Mouse (Mus musculus) frontal cortex, postnatal 10 days (tissue): ENCODE results near the gene Csf2ra.
"Not testable (repeated sequence)": the region's sequence is repeated elsewhere in the genome, so short reads cannot be mapped to it uniquely, and the experiment has no call there.

ENCODE experiments used
- DNase-seq, 2 experiments: peaks; one replicate each; pipeline ENCODE4 v3.0.0; 2022; ENCODE audit warnings: low spot score in 2 of 2, mixed read lengths in 1 of 2

Csf2ra gene

GRCm38 (mm10) chr19:61227941-61228701, at the start of gene Csf2ra:
Gene Csf2ra, minus strand, starts transcription at chr19:61228429.
- DNase-seq: peak; percentile 44 to 48

- DNase-seq: no peak
These were observed 47.2 kb upstream of the Csf2ra start for GRCm38 (mm10) chr19:61275446-61275845.

DNA sequence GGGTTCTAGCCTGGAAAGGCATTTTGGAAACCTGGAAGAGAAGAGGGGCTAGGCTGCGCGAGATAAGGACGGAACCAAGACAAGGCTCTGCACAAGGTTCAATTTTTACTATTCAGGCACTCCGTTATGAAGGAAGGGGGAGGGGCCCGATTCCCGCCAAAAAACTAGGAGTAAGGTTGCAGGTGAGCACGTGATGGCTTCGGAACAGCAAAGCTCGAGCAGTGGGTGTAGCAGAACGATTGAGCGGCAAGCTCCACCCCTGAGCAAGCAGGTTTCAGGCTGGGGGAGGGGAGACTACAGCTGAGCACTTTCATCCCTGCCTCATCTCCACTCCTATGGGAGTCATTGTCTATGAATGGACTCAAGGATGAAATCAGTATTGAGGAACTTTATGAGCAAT, 40.9 kb upstream of the Csf2ra start:
- not testable (repeated sequence) for DNase-seq

GRCm38 (mm10) chr19:61267141-61267540, 38.9 kb upstream of the Csf2ra start:
- DNase-seq: no peak

DNA sequence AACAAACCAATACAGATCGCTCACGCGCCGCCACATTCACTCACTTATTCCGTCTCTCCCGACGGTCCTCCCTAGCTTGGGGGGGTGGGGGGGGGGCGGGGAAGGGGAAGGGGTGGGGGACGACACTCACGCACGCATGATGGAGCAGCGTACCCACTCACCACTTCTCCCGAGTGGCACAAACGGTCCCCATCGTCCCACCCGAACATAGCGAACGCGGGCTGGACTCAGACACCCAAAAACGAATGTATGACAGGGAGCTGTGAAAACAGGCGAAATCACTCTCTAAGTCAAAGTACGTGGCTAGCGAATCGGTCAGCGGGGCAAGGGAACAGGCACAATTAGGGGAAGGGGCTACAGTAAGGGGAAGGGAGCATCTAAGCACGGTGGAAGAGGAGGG, 38.4 kb upstream of the Csf2ra start:
- peak in 1 of 2 experiments; percentile 21 for DNase-seq

GRCm38 (mm10) chr19:61266246-61266615, 38.0 kb upstream of the Csf2ra start:
- peak in 1 of 2 experiments; percentile 35 for DNase-seq

GRCm38 (mm10) chr19:61265349-61266245, 37.4 kb upstream of the Csf2ra start:
- peak; percentile 52 to 61 for DNase-seq

- DNase-seq: no peak
These were observed 36.7 kb upstream of the Csf2ra start for GRCm38 (mm10) chr19:61264933-61265332.

DNA sequence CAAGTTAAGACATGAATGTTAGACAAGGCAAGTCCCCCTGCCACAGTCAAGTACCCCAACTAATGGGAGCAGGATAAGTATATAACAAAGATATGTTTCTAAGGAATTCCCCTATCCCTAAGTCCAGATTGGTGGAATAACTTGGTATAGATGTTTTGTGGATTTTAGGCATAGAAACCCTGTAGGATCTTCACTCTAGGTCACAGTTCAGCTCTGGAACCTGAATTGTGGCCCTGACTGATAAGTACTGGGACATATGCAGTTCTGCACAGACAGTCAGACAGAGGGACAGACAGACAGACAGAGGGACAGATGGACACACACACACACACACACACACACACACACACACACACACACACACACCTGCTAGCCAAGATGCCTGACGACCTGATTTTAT, 36.0 kb upstream of the Csf2ra start:
- no peak for DNase-seq

DNA sequence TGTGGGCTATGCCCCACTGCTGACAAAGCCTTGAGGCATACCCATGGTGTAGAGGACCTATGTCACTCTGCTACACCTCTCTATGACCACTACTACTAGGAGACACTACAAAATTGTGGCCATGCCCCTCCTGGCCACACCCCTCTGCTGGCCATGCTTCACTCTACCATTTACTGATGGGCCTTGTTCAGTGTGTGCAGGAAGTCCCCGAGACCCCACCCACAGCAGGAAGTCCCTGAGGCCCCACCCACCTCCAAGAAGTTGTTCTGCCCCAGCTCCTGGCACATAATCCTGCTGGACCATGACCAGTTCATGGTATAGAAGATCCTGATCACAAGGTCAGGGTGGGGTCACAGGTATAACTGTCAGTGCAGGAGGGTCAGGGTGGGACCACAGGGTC, 33.0 kb upstream of the Csf2ra start:
- no peak for DNase-seq

- DNase-seq: no peak
These were observed 29.5 kb upstream of the Csf2ra start for GRCm38 (mm10) chr19:61257733-61258132.

DNA sequence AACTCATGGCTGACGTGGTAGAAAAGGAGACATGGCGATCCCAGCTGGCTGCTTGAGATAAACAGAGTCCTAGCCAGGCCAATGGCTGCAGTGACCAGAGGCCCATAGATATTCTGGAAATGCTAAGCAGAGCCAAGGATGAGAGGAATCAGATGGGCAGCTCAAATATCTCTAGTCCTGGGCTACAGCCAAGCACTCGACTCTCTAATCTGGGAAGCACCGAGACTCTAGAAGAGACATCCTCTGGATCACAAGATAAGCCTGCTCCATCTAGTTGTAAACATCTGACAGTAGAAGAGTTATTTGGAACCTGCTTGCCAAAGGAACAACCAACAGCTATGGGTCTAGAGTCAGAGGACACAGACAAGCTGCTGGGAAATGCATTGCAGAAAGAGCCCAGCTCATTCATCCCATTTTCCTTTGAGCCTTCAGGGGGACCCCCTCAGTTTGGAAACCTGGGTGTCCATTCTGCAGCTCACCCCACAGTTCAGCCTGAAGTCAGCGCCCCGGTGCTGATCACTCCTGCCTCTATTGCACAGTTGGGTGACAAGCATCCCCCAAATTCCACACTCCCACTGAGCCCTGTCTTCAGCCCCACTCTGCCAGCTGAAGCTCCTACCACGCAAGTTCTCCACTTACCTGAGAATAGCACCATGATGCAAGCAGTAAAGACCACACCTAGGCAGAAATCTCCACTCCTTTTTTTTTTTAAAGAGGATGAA, 28.1 kb upstream of the Csf2ra start:
- no peak for DNase-seq

GRCm38 (mm10) chr19:61247334-61247733, 19.1 kb upstream of the Csf2ra start:
- not testable (repeated sequence) for DNase-seq

GRCm38 (mm10) chr19:61244721-61245436, 16.6 kb upstream of the Csf2ra start:
- no peak for DNase-seq

GRCm38 (mm10) chr19:61237967-61238366, 9.7 kb upstream of the Csf2ra start:
- no peak for DNase-seq

DNA sequence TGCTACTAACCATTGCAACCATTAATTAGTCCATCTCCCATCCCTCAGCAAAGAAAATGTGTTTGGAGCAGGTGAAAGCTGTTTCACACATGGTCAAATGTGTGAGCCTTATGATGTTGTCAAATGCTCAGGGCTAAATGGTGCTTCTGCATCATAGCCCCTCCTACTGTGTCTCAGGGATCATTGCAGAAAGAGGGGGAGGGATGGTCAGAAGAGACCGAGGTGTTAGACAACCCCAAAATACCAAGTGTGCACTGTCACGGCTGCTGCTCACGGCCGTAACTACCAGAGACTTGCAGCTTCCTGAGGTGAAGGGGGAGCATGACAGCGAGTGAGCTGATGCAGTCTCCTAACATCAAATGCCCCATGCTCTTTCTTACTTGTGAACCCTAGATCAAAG, 6.3 kb upstream of the Csf2ra start:
- no peak for DNase-seq

DNA sequence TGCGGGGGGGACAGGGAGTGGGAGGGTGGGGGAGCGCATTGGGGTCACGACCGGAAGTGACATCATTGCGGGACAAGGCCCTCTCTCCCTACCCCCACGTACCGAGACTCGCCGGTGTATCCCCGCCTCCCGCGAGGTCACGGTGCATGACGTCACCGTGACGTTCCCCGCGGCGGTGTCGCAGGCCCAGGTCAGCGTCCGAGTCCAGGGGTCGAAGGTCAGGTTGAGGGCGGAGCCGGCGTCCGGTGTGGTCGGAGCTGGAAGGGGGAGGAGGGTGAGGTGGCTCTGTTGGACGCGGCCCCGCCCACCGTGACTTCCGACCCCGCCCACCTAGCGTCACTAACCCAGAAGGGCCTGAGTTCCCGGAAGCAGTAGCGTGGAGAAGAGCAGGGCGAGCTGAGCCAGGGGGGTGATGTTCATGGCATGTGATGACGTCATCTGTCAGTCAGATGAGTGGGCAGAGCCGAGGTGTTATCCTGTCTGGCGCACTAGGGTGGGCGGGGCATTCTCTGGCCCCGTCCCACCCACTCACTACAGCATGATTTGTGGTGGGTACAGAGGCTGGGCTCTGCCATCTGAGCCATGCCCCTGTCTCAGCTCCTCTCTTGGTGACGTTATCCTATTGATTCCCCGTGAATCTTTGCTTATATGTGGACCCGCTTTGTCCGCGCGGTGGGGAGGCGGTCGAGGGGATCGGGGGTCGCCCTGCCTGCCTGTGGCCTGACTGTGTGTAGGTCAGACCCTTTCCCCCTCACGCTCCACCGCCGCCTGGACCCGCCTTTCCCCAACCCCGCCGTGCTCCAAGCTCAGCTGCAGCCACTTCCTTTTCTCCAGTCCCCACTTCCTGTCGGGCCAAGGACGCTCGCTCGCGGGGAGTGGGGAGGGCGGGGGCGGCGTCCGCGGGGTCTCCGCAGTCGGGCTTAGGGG, 1.0 kb downstream of the Csf2ra start:
- peak; percentile 91 to 93 for DNase-seq

- DNase-seq: peak; percentile 84 to 86
These were observed 1.8 kb downstream of the Csf2ra start for GRCm38 (mm10) chr19:61226401-61226927.

DNA sequence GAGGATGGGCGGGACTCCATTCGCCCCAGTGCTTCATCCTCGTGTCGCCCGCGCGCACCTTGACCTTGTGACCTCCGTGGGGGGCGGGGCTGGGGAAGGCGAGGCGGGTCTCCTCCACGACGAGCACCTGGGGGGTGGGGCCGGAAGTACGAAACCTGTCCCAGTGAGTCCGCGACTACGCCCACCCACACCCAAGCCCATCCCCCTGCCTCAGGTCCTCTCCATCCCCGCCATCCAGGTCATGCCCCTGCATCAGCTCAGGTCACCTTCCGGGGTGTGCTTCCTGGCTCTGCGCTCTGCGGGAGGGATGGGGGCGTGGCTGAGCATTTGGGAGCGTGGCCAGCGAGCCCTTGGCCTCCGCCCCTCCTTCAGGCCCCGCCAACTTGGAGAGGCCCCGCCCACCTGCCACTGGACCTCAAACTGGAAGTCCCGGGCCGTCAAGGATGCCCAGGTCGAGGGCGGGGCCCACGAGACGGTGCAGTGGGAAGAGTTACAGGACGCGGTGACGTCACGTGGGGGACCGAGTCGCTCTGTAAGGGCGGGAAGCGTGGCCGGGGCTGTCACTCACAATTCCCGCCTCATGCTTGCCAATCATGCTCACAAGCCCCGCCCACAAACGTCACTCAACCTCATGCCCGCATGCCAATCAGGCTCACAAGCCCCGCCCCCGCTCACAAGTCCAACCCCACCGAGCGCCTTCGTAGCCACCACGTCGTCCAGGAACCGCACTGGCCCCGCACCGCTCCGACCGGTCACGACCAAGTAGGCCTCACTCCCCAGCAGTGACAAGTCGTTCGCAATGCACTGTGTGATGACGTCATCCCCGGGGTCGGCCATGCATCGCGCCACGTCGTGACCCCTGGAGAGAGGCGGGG, 2.5 kb downstream of the Csf2ra start:
- DNase-seq: peak; percentile 93 to 94
